In genomic region chr6:38687216-38687615, GRCm38 (mm10) we compare ENCODE assay signal across 8 mouse cellular contexts. TPM values are rescaled to one million over a fixed set of nuclear protein-coding genes. Genes with fewer than 3 reads are reported as not detected.
DNase-seq lines count a peak whose midpoint lies in the region; ATAC-seq and TF ChIP-seq lines count a peak whose summit lies in the region.

No protein-coding gene starts in this region.

- TF ChIP-seq RAD21 in MEL (IDR thresholded peaks at IDR 0.05; ENCODE audit: low read depth, low read length), result peak; percentile 55

- H3K27ac ChIP-seq in MEL (ENCODE audit: control insufficient read depth, low read depth, low read length), result no peak overlapping the region

- H3K79me2 ChIP-seq in MEL (ENCODE audit: control insufficient read depth, insufficient read depth, low read length, poor library complexity), result no peaks in the 10 kb centered on the region

- peak; percentile 32 for DNase-seq in kidney, adult 18-20 months
- DNase-seq in kidney, adult 11 months, result no peak
- DNase-seq in 416B (ENCODE audit: low read depth) (peak; percentile 54), MEL (ENCODE audit: low read depth, low spot score) (peak; percentile 62)
- DNase-seq in T-cell, adult 2 months (ENCODE audit: low spot score), result no peak
- DNase-seq in gastrocnemius, postnatal 25 days, result no peak

- H3K9ac ChIP-seq in MEL (ENCODE audit: control insufficient read depth, low read depth, low read length, poor library complexity, severe bottlenecking), result no peak overlapping the region

- 0 out of 2 replicates have a peak, but pooled peaks have one; percentile 62 for ATAC-seq in common myeloid progenitor, adult 5-6 weeks (replicated peaks; ENCODE audit: low read depth, poor library complexity, severe bottlenecking)
- ATAC-seq in megakaryocyte progenitor cell, adult 5-6 weeks (replicated peaks; ENCODE audit: poor library complexity), result peak; percentile 46

- no peaks in the 10 kb centered on the region for H3K27me3 ChIP-seq in MEL (ENCODE audit: control insufficient read depth in 1 of 2, insufficient read depth in 2 of 2, low read length in 2 of 2)

- no peak for TF ChIP-seq EP300 in MEL (IDR thresholded peaks at IDR 0.05; ENCODE audit: low read depth in 1 of 2, low read length in 2 of 2)

- no peak overlapping the region for H3K4me3 ChIP-seq in MEL (ENCODE audit: control insufficient read depth in 1 of 2, insufficient read depth in 1 of 2, low read depth in 2 of 2, low read length in 2 of 2)

- TF ChIP-seq CTCF in MEL (IDR thresholded peaks at IDR 0.05 in 2 of 3, conservative IDR thresholded peaks at IDR 0.05 in 1 of 3; ENCODE audit: control insufficient read depth in 1 of 3, insufficient read depth in 1 of 3, low read depth in 2 of 3, low read length in 3 of 3, poor library complexity in 1 of 3, severe bottlenecking in 1 of 3), result peak; percentile 84 to 92 (median 85)

- no peaks in the 10 kb centered on the region for H3K36me3 ChIP-seq in MEL (ENCODE audit: control insufficient read depth in 1 of 2, insufficient read depth in 2 of 2, low read length in 2 of 2)

- no peak for TF ChIP-seq POLR2A in MEL (IDR thresholded peaks at IDR 0.05; ENCODE audit: control insufficient read depth in 1 of 2, insufficient read depth in 1 of 2, low read depth in 1 of 2, low read length in 2 of 2, poor library complexity in 1 of 2)

- H3K9me3 ChIP-seq in MEL (replicated peaks; ENCODE audit: insufficient read depth, low read length), result no peaks in the 10 kb centered on the region

- H3K4me1 ChIP-seq in MEL (ENCODE audit: control insufficient read depth in 1 of 2, insufficient read depth in 2 of 2, low read length in 2 of 2), result no peaks in the 10 kb centered on the region

TF ChIP-seq in MEL, 35 proteins besides CTCF, POLR2A, EP300 and RAD21:
- TF ChIP-seq ZKSCAN1 (IDR thresholded peaks at IDR 0.05; ENCODE audit: low read depth, low read length) (no peak), KAT2A (conservative IDR thresholded peaks at IDR 0.05; ENCODE audit: low read depth, low read length) (no peak), MYC (IDR thresholded peaks at IDR 0.05; ENCODE audit: low read depth, low read length) (no peak), MAZ (IDR thresholded peaks at IDR 0.05; ENCODE audit: low read depth, low read length) (0 out of 2 replicates have a peak, but pooled peaks have one; percentile 22), SMC3 (IDR thresholded peaks at IDR 0.05; ENCODE audit: low read depth, low read length) (peak; percentile 87), ZC3H11A (IDR thresholded peaks at IDR 0.05; ENCODE audit: low read depth, low read length) (peak; percentile 60)

RNA-seq across cellular contexts. Expression of gene Clec2l, which starts 24.3 kb away (rescaled TPM):
- 5.3 and 6.0 TPM in 2 replicates for total RNA-seq in MEL (2012; rRNA removed)
- polyA plus RNA-seq in MEL (2012; ENCODE audit: insufficient read depth in 1 of 2, insufficient read length in 2 of 2, low read depth in 1 of 2, low replicate concordance in 2 of 2, missing spikeins in 1 of 2), result 10 to 100 TPM in 1 of 2 experiments, not detected in 1; 10.4 TPM
- total RNA-seq in common myeloid progenitor, adult 5-6 weeks (2017), result not detected in 2 replicates
- not detected in 2 replicates for total RNA-seq in megakaryocyte progenitor cell, adult 5-6 weeks (2015)
- total RNA-seq in megakaryocyte progenitor cell, adult 5-6 weeks (2017), result not detected in 2 replicates
- under 1 TPM; 0.19 to 0.64 TPM for total RNA-seq in gastrocnemius, postnatal 25 days (2021)

RNA-seq across cellular contexts. Expression of gene Klrg2, which starts 50.2 kb away (rescaled TPM):
- total RNA-seq in MEL (2012; rRNA removed), result 1.0 and 1.2 TPM in 2 replicates
- 1 to 10 TPM in 1 of 2 experiments, not detected in 1; 6.2 TPM for polyA plus RNA-seq in MEL (2012; ENCODE audit: insufficient read depth in 1 of 2, insufficient read length in 2 of 2, low read depth in 1 of 2, low replicate concordance in 2 of 2, missing spikeins in 1 of 2)
- not detected in 2 replicates for total RNA-seq in common myeloid progenitor, adult 5-6 weeks (2017)
- 0.05 and 0.22 TPM in 2 replicates for total RNA-seq in megakaryocyte progenitor cell, adult 5-6 weeks (2015)
- total RNA-seq in megakaryocyte progenitor cell, adult 5-6 weeks (2017), result not detected in 2 replicates
- under 1 TPM; 0.38 to 0.41 TPM for total RNA-seq in gastrocnemius, postnatal 25 days (2021)

Comparison
In these comparisons a context has a peak if more than half of its experiments do, and no peak if none do; other contexts are left out.
1. DNase-seq: peak in kidney, adult 18-20 months (single experiment), 416B (single experiment) and MEL (single experiment); none in kidney, adult 11 months (single experiment), T-cell, adult 2 months (single experiment) and gastrocnemius, postnatal 25 days (single experiment).